Mouse (Mus musculus) lung, postnatal 0 days (tissue): ENCODE results near the gene Tspan5.

ENCODE experiments used
- CTCF ChIP-seq: IDR thresholded peaks from 2 replicates; pipeline ENCODE4 v1.5.1; 2016; ENCODE audit warnings: antibody characterized with exemption, mild to moderate bottlenecking
- EP300 ChIP-seq: IDR thresholded peaks from 2 replicates; pipeline ENCODE4 v1.6.1; 2016; ENCODE audit warnings: antibody characterized with exemption, mild to moderate bottlenecking, control low read depth

GRCm38 (mm10) chr3:138937241-138937640, 195.2 kb downstream of the Tspan5 start:
- no peak for TF ChIP-seq CTCF
- no peak for TF ChIP-seq EP300
